Mouse (Mus musculus): Measurements from ENCODE around the gene Rnase11.

DNA sequence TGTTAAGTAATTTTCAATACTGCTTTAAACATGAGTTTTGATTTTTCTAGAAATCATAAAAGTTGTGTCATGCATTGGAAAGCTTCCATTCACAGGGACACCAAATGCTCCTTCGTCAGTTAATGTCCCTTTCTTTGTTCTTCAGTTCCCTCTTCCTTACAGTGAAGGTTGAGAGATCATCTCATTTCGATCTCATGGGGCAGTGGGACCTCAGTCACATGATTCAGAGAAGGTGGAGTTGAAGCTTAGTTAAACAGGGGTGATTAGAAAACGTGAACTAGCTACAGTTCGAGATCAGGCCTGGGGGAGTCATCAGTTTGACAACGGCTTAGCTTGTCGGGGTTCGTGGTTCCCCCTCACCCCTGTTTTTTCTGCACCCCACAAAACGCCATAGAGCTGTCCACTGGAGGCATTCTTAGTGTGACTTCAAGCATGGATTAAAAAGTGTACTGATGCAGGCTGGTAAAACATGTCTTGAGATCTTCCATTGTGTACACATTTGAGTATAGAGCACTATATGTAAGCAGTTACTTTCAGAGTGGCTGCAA is 42.2 kb upstream of the Rnase11 start:
- TF ChIP-seq POLR2A (IDR thresholded peaks at IDR 0.05; ENCODE audit: borderline replicate concordance, extremely low read depth, low read depth, low read length) (no peak), CTCF (IDR thresholded peaks at IDR 0.05; ENCODE audit: insufficient read depth, low read length) (no peak)
